Mouse (Mus musculus) liver, embryonic 14.5 days (tissue): Measurements from ENCODE around the gene Rhbdl3.

Source experiments
- CTCF ChIP-seq: IDR thresholded peaks from 2 replicates; pipeline ENCODE4 v1.5.1; 2016; ENCODE audit warnings: antibody characterized with exemption, low read depth, control low read depth
- EP300 ChIP-seq: IDR thresholded peaks from 2 replicates; pipeline ENCODE4 v1.6.1; 2016; ENCODE audit warnings: antibody characterized with exemption, low read depth

- no peak for TF ChIP-seq CTCF
- no peak for TF ChIP-seq EP300
Measured at GRCm38 (mm10) chr11:80323255-80323654, 22.5 kb downstream of the Rhbdl3 start.
